Mouse (Mus musculus): ENCODE data around the gene Sirpa.

DNA sequence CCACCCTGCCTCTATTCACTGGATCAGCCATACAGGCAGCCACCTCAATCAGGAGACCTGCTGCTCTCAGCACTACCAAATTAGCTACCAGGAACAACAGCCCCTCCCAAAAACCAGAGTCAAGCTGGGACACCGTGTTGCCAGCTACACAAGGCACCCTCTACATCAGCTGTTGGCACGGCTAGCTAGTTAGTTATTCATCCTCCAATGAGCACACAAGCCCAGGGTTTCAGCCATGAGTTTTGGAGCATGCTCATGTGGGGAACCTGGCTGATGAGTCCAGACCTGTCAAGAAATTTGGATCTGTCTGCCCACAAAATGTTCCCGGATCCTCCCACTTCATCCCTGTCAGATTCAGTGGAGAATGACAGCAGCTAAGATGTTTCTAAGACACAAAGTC, 30.8 kb upstream of the Sirpa start:
- TF ChIP-seq CTCF (IDR thresholded peaks at IDR 0.05; ENCODE audit: extremely low read depth, insufficient read length, insufficient replicate concordance, low read depth, low read length) = no peak
- TF ChIP-seq POLR2A (IDR thresholded peaks at IDR 0.05; ENCODE audit: low read depth, low read length) = no peak
